Mouse (Mus musculus) right cerebral cortex, adult 18-20 months (tissue): ENCODE data around the gene Plxnb3.
"Not testable (repeated sequence)": the region's sequence is repeated elsewhere in the genome, so short reads cannot be mapped to it uniquely, and the experiment has no call there.

Experiments
- DNase-seq: peaks from one replicate; pipeline ENCODE4 v3.0.0; 2022; ENCODE audit warnings: mixed read lengths

Plxnb3 gene

GRCm38 (mm10) chrX:73756334-73757140 lies at the start of gene Plxnb3:
TSS of gene Plxnb3 (plus strand) at chrX:73757090.
- peak; percentile 20 for DNase-seq

GRCm38 (mm10) chrX:73715476-73716108 lies 41.3 kb upstream of the Plxnb3 start:
- DNase-seq: no peak

- peak; percentile 88 for DNase-seq
Observed at GRCm38 (mm10) chrX:73716109-73716661, 40.7 kb upstream of the Plxnb3 start, which contains the start of the genes Bcap31 and Abcd1. TSS of gene Bcap31 (minus strand) at chrX:73716175. TSS of gene Abcd1 (plus strand) at chrX:73716597.

- peak; percentile 11 for DNase-seq
Observed at GRCm38 (mm10) chrX:73716709-73717545, 40.0 kb upstream of the Plxnb3 start.

GRCm38 (mm10) chrX:73717667-73718066 lies 39.2 kb upstream of the Plxnb3 start:
- DNase-seq: no peak

- no peak for DNase-seq
Observed at GRCm38 (mm10) chrX:73718271-73718670, 38.6 kb upstream of the Plxnb3 start.

GRCm38 (mm10) chrX:73718686-73719362 lies 38.1 kb upstream of the Plxnb3 start:
- DNase-seq: no peak

GRCm38 (mm10) chrX:73730908-73731307 lies 26.0 kb upstream of the Plxnb3 start:
- DNase-seq: no peak

- DNase-seq: no peak
Observed at GRCm38 (mm10) chrX:73738155-73738554, 18.7 kb upstream of the Plxnb3 start.

GRCm38 (mm10) chrX:73739151-73739550 lies 17.7 kb upstream of the Plxnb3 start:
- no peak for DNase-seq

GRCm38 (mm10) chrX:73739841-73740240 lies 17.0 kb upstream of the Plxnb3 start:
- not testable (repeated sequence) for DNase-seq

GRCm38 (mm10) chrX:73744774-73745481 lies 12.0 kb upstream of the Plxnb3 start:
- no peak for DNase-seq

- no peak for DNase-seq
Observed at GRCm38 (mm10) chrX:73748977-73749376, 7.9 kb upstream of the Plxnb3 start.

GRCm38 (mm10) chrX:73758611-73759290 lies 1.9 kb downstream of the Plxnb3 start:
- no peak for DNase-seq

GRCm38 (mm10) chrX:73765311-73765710 lies 8.4 kb downstream of the Plxnb3 start:
- DNase-seq: no peak

GRCm38 (mm10) chrX:73767267-73767666 lies 10.4 kb downstream of the Plxnb3 start:
- DNase-seq: no peak

GRCm38 (mm10) chrX:73774168-73774760 lies 17.4 kb downstream of the Plxnb3 start, which contains the start of gene Srpk3:
TSS of gene Srpk3 (plus strand) at chrX:73774405.
- DNase-seq: peak; percentile 49

GRCm38 (mm10) chrX:73774802-73775483 lies 18.1 kb downstream of the Plxnb3 start:
- no peak for DNase-seq

- no peak for DNase-seq
Observed at GRCm38 (mm10) chrX:73782227-73782626, 25.3 kb downstream of the Plxnb3 start.

- DNase-seq: no peak
Observed at GRCm38 (mm10) chrX:73785666-73786065, 28.8 kb downstream of the Plxnb3 start.
